Mouse (Mus musculus) heart, embryonic 13.5 days (tissue): Measurements from ENCODE around the gene Wdr45b. TPM values are rescaled to one million over a fixed set of nuclear protein-coding genes. Genes with fewer than 3 reads are reported as not detected.
A peak's percentile ranks its signal among the peaks of the same experiment; 100 is the strongest.
"Not testable (repeated sequence)": the region's sequence is repeated elsewhere in the genome, so short reads cannot be mapped to it uniquely, and the experiment has no call there.

Source experiments
- ATAC-seq: fragments of 200-750 bp; cut with Nextera tagmentation; 2 replicates; pipeline ENCODE4 v1.8.0; 2017; ENCODE audit warnings: moderate TSS enrichment; ENCODE audit not compliant: insufficient number of reproducible peaks, low FRiP score, low TSS enrichment; ENCODE audit errors: extremely low read depth
- H3K27ac ChIP-seq: fragments of 300-500 bp; sonication (generic); replicated peaks from 2 replicates; pipeline ENCODE4 v1.5.1; 2015; ENCODE audit warnings: moderate library complexity, mild to moderate bottlenecking, inconsistent platforms
- H3K27me3 ChIP-seq: fragments of 300-500 bp; sonication (generic); replicated peaks from 2 replicates; pipeline ENCODE4 v1.6.1; 2015; ENCODE audit warnings: mild to moderate bottlenecking, inconsistent platforms
- H3K36me3 ChIP-seq: fragments of 300-500 bp; sonication (generic); 2 replicates; pipeline ENCODE4 v1.6.1; 2015; ENCODE audit warnings: mild to moderate bottlenecking, inconsistent platforms
- H3K4me1 ChIP-seq: fragments of 300-500 bp; sonication (generic); 2 replicates; pipeline ENCODE4 v1.6.1; 2015; ENCODE audit warnings: inconsistent platforms
- H3K4me2 ChIP-seq: fragments of 300-500 bp; sonication (generic); 2 replicates; pipeline ENCODE4 v1.6.1; 2015; ENCODE audit warnings: inconsistent platforms, mild to moderate bottlenecking, moderate library complexity
- H3K4me3 ChIP-seq: fragments of 300-500 bp; sonication (generic); 2 replicates; pipeline ENCODE4 v1.5.1; 2015; ENCODE audit warnings: moderate library complexity, mild to moderate bottlenecking, inconsistent platforms
- H3K9ac ChIP-seq: fragments of 300-500 bp; sonication (generic); 2 replicates; pipeline ENCODE4 v1.6.1; 2015; ENCODE audit warnings: inconsistent platforms, mild to moderate bottlenecking, moderate library complexity
- H3K9me3 ChIP-seq: fragments of 300-500 bp; sonication (generic); 2 replicates; pipeline ENCODE4 v1.6.1; 2016; ENCODE audit warnings: inconsistent platforms
- WGBS: fragments of 180-500 bp; shearing (Covaris S2); methylation state at CpG from one replicate; pipeline ENCODE4 v1.1.7; 2015; ENCODE audit warnings: mixed read lengths; 5-methylcytosine and 5-hydroxymethylcytosine counted together
- polyA plus RNA-seq: library from polyadenylated mRNA; unstranded; fragments of >200 nt; fragmentation: Nextera tagmentation; extraction: Ambion mirVana; gene quantifications from 2 replicates; pipeline ENCODE4 v1.2.1, GENCODE M21; 2015

Gene Wdr45b
- polyA plus RNA-seq, 1 experiment from 2014 or later, result 70.9 TPM

DNA sequence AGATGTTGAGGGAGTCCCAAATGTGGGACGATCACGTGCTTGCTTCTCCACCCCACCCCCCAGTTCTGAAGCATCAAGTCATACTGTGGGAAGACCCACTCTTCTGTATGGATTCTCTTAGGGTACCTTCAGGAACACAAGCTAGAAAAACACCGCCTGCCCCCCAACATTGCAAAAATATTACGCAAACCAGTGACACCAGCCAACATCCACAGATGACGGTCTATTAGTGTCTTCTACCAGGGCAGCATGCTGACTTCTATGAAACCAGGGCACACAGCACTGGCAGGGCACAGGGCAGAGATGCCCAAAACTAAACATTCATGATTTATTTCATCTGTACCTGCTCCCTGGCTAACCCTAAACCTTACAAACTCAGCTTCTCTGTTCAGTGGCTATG lies 27.6 kb downstream of the Wdr45b start:
- Histone ChIP-seq H3K4me2 (no peak overlapping the region), H3K9me3 (no peaks in the 10 kb centered on the region; the same call in 1 of the 2 replicates), H3K9ac (no peak overlapping the region), H3K27me3 (no peaks in the 10 kb centered on the region), H3K27ac (no peak overlapping the region), H3K4me3 (no peak overlapping the region), H3K36me3 (peaks cover 65% of the 10 kb centered on the region), H3K4me1 (no peaks in the 10 kb centered on the region)
- WGBS, result 96% methylated on average over 5 of the region's 5 CpGs
- no peak for ATAC-seq

DNA sequence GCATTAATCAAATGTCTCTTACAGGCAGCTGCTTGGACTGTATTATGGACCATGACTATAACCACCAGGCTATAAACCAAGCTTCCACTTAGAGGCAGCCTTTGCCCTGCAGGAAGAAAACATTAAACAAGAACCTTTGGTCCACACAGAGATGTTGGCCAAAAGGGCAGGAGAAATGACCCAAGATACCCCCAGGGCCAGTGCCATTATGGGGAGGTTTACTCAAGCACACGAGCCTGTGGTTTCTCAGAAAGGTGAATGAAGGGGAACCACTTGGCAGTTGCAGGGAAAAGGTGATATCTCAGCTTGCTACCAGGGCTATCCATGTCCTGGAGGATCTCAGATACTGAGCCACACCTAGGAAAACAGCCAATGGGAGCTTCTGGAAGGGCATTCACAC lies 28.2 kb downstream of the Wdr45b start:
- WGBS, result 67% methylated on average over 1 of the region's 1 CpGs
- no peak for ATAC-seq
- H3K4me2 ChIP-seq, result no peak overlapping the region
- peaks cover 2% of the 10 kb centered on the region; the same call in 1 of the 2 replicates for H3K9me3 ChIP-seq
- no peaks in the 10 kb centered on the region for H3K4me1 ChIP-seq
- H3K27me3 ChIP-seq, result no peaks in the 10 kb centered on the region
- H3K36me3 ChIP-seq, result peaks cover 70% of the 10 kb centered on the region
- H3K27ac ChIP-seq, result no peak overlapping the region
- no peak overlapping the region for H3K4me3 ChIP-seq
- H3K9ac ChIP-seq, result no peak overlapping the region

DNA sequence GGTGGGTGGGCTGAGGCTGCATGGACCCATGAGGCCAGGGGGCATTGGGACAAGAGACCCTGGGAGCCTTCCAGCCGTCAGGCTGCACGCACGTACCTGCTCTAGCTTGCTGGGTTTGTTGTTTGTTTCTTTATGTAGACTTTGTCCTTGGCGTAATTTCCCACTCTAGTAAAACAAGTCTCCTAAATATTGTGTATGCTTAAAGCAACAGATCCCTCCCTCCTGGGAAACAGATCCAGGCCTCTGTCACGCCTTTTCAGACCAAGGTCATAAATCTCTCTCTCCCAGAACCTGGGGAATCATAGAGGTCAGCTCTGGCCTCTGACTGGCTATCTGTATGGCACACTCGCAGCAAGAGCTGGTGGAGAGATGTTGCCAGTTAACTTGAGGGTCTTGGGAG lies 46.5 kb downstream of the Wdr45b start:
- H3K36me3 ChIP-seq, result peaks cover 80% of the 10 kb centered on the region
- not testable (repeated sequence) for H3K27ac ChIP-seq, H3K4me3 ChIP-seq, H3K4me1 ChIP-seq, H3K27me3 ChIP-seq, ATAC-seq, H3K9ac ChIP-seq, H3K4me2 ChIP-seq
- H3K9me3 ChIP-seq, result peaks cover 10% of the 10 kb centered on the region; the same call in 1 of the 2 replicates
- 96% methylated on average over 6 of the region's 6 CpGs for WGBS

DNA sequence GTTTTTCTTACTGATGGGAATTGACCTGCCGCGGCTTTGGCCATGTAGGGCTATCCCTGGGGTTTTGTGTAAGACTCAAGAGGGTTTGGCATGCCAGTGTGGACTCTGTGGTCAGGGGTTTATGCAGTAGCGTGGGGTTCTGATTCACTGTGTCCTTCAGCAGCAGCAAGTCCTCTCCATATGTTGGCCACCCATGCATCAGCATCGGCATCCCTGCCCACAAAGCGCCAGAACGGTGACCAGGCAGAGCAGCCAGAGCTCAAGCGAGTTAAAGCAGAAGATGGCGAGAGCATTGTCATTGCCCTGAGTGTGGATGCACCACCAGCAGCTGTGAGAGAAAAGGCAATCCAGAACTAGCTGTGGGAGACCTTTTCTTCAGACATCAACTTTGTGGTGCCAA lies 47.6 kb downstream of the Wdr45b start:
- no peak for ATAC-seq
- Histone ChIP-seq H3K4me1 (no peaks in the 10 kb centered on the region), H3K9me3 (peaks cover 10% of the 10 kb centered on the region; the same call in 1 of the 2 replicates), H3K36me3 (peaks cover 91% of the 10 kb centered on the region), H3K4me3 (no peak overlapping the region), H3K27ac (no peak overlapping the region), H3K9ac (no peak overlapping the region), H3K27me3 (no peaks in the 10 kb centered on the region), H3K4me2 (no peak overlapping the region)
- 94% methylated on average over 8 of the region's 8 CpGs for WGBS

DNA sequence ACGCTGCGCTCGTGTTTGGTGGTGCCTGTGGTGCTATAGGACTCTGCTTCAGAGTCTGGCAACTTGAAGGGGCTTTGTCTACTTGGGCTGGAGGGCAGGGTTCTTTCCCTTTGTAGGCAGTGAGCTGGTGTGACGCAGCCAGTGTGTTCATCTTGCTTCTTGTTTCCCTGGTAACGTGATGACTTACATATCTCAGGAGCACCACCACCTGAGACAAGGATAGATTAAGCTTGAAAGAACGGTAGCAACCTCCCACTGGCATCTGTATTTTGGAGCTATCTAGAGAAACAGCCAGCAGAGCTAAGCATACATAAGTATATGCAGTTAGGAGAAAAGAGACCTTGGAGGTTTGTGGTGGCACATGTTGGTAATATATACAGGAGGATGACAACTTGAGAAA lies 48.9 kb downstream of the Wdr45b start:
- Histone ChIP-seq H3K4me3 (no peak overlapping the region), H3K9me3 (peaks cover 5% of the 10 kb centered on the region; the same call in 1 of the 2 replicates), H3K4me2 (no peak overlapping the region), H3K36me3 (peaks cover 98% of the 10 kb centered on the region), H3K27me3 (no peaks in the 10 kb centered on the region), H3K9ac (no peak overlapping the region), H3K4me1 (no peaks in the 10 kb centered on the region), H3K27ac (no peak overlapping the region)
- 90% methylated on average over 6 of the region's 6 CpGs for WGBS
- ATAC-seq, result no peak

DNA sequence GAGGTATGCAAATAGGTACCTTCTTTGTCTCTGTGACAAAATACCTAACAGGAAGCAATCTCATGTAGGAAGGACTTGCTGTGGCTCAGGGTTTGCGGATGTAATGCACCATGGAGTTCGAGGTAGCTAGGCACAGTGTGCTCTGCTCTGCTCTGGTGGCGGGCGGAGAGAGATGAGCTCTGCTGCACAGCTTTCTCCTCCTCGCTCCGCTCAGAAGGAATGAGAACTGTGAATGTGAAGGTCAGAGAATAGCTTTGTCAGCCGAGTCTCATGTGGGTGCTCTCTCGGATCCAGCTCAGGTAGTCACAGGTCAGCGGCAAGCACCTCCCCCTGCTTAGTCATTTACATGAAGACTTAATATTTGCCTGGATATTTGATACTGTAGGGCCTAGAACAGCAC lies 54.0 kb downstream of the Wdr45b start:
- Histone ChIP-seq H3K4me3 (no peak overlapping the region), H3K27ac (no peak overlapping the region), H3K4me1 (no peaks in the 10 kb centered on the region), H3K4me2 (no peak overlapping the region), H3K9me3 (no peaks in the 10 kb centered on the region), H3K9ac (no peak overlapping the region), H3K36me3 (peaks cover 98% of the 10 kb centered on the region), H3K27me3 (no peaks in the 10 kb centered on the region)
- WGBS, result 90% methylated on average over 9 of the region's 9 CpGs
- no peak for ATAC-seq

DNA sequence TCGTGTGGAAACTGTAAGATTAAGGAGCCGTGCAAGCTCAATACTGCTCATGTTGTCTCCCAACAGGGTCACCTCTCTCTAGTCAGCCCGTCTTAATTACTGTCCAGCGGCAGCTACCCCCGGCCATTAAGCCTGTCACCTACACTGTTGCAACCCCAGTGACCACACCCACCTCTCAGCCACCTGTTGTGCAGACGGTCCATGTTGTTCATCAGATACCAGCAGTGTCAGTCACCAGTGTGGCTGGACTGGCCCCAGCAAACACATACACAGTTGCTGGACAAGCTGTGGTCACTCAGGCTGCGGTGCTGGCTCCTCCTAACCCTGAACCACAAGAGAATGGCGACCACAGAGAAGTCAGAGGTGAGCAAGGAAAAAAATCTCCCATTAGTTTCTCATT lies 55.8 kb downstream of the Wdr45b start:
- 89% methylated on average over 8 of the region's 8 CpGs for WGBS
- ATAC-seq, result no peak

DNA sequence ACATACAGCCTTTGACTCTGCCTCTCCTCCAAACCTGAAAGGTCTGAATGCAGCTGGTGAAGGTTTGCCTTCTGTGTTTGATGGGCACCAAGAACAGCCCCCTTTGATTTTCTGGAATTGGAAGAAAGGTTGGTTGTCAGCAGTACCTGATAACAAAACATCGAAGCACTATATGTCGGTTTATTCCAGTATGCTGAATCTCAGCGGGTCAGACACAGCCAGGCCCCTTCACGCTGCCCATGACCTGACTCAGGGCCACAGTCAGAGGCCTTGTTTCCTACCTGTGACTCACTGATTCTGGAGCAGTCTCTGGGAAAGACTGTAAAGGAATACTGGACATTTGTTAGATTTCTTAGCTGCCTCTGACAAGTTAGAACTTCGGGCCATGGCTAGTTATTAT lies 59.5 kb downstream of the Wdr45b start:
- Histone ChIP-seq H3K4me2 (no peak overlapping the region), H3K9ac (no peak overlapping the region), H3K4me1 (no peaks in the 10 kb centered on the region), H3K27me3 (no peaks in the 10 kb centered on the region), H3K36me3 (peaks cover 97% of the 10 kb centered on the region), H3K4me3 (no peak overlapping the region), H3K27ac (no peak overlapping the region), H3K9me3 (no peaks in the 10 kb centered on the region)
- WGBS, result 90% methylated on average over 5 of the region's 5 CpGs
- ATAC-seq, result no peak

More for the DNA sequence above, 55.8 kb downstream of the Wdr45b start:
- no peak overlapping the region for H3K4me3 ChIP-seq
- no peaks in the 10 kb centered on the region for H3K27me3 ChIP-seq
- no peak overlapping the region for H3K27ac ChIP-seq
- no peak overlapping the region for H3K9ac ChIP-seq
- no peaks in the 10 kb centered on the region for H3K9me3 ChIP-seq
- no peak overlapping the region for H3K4me2 ChIP-seq
- peaks cover 96% of the 10 kb centered on the region for H3K36me3 ChIP-seq
- H3K4me1 ChIP-seq, result no peaks in the 10 kb centered on the region

DNA sequence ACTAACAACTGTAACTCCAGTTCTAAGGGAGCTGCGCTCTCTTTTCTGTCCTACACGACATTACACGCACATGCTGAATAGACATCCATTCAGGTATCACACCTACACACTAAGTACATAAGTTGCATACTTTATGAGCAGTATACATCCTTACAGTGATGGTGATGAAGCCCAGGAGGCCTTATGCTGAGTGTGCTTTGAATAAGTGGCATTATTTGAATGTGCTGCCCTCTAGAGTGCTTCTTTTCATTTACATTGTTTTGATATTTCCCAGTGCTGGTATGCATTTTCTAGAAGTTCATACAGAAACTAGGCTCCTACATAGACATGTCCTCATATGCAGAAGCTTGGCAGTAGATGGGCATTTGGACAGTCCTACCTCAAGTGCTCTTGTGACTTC lies 64.4 kb downstream of the Wdr45b start:
- Histone ChIP-seq H3K4me2 (no peak overlapping the region), H3K4me3 (no peak overlapping the region), H3K36me3 (peaks cover 97% of the 10 kb centered on the region), H3K27ac (no peak overlapping the region), H3K4me1 (no peaks in the 10 kb centered on the region), H3K9ac (no peak overlapping the region), H3K9me3 (no peaks in the 10 kb centered on the region), H3K27me3 (no peaks in the 10 kb centered on the region)
- 88% methylated on average over 3 of the region's 3 CpGs for WGBS
- ATAC-seq, result no peak

DNA sequence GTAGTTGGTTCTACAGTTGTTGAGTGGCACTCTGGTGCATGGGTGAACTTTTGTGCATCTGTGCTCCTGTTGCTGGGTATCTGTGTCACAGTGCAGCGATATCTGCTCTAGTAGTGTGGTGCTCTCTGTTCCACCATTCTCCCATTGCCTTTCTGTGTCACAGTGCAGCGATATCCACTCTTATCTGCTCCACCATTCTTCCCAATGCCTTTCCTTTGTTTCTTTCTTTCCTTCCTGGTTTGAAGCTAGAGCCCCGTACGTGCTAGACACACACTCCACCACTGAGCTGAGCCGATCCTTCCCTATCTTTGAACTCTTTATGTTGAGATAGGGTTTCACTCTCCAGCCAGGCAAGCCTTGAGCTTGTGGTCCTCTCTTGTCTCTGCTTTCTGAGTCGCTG lies 71.3 kb downstream of the Wdr45b start:
- Histone ChIP-seq H3K9ac (peak overlapping the region; percentile 5), H3K27me3 (no peaks in the 10 kb centered on the region), H3K4me2 (peak overlapping the region; percentile 41), H3K4me3 (peak overlapping the region; percentile 0; the same call in 1 of the 2 replicates), H3K4me1 (peaks cover 44% of the 10 kb centered on the region), H3K36me3 (peaks cover 30% of the 10 kb centered on the region), H3K9me3 (no peaks in the 10 kb centered on the region), H3K27ac (peak overlapping the region; percentile 66)
- no peak for ATAC-seq
- 19% methylated on average over 6 of the region's 6 CpGs for WGBS

DNA sequence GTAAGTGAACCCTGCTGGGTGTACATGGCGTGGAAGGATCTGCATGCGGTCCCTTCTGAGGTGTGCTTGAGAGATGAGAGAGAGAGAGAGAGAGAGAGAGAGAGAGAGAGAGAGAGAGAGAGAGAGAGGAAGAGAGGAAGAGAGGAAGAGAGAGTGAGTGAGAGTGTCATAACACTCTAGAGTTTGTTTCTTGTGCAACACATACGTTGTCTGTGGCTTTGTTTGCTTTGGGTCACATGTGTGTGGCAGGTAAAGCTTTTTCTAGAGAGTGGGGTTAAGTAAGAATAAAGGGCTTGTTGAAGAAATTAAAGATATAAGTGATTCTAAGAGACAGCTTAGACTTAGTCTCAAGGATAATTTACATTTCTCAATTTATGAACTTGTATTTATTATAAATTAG lies 76.2 kb downstream of the Wdr45b start:
- no peak for ATAC-seq
- peaks cover 32% of the 10 kb centered on the region for H3K4me1 ChIP-seq
- H3K36me3 ChIP-seq, result peaks cover 24% of the 10 kb centered on the region
- WGBS, result 93% methylated on average over 3 of the region's 3 CpGs
- H3K4me2 ChIP-seq, result no peak overlapping the region
- no peak overlapping the region for H3K9ac ChIP-seq
- no peaks in the 10 kb centered on the region for H3K27me3 ChIP-seq
- H3K9me3 ChIP-seq, result no peaks in the 10 kb centered on the region
- H3K27ac ChIP-seq, result no peak overlapping the region
- H3K4me3 ChIP-seq, result no peak overlapping the region

DNA sequence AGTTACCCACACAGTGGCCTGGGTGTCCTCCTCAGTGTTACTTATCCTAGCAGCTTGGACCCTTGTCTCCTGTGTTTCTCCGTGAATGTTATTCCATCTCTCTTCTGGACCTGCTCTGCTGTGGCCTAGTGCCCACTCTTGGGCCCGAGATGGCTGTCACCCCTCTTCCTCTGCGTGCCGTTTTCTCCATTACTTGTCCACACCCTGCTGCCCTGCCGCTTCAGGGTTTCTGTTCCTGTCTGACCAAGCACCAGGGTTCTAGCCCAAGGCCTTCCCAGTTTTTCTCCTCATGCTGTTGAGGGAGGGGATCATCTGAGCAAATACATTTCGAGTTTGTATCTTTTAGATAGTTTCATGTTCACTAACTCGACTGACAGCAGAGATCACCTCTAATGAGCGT lies 76.7 kb downstream of the Wdr45b start:
- H3K4me1 ChIP-seq, result peaks cover 27% of the 10 kb centered on the region
- peaks cover 27% of the 10 kb centered on the region for H3K36me3 ChIP-seq
- H3K27ac ChIP-seq, result no peak overlapping the region
- no peaks in the 10 kb centered on the region for H3K9me3 ChIP-seq
- H3K9ac ChIP-seq, result no peak overlapping the region
- no peak for ATAC-seq
- no peaks in the 10 kb centered on the region for H3K27me3 ChIP-seq
- no peak overlapping the region for H3K4me3 ChIP-seq
- 77% methylated on average over 8 of the region's 8 CpGs for WGBS
- H3K4me2 ChIP-seq, result no peak overlapping the region
